Mouse (Mus musculus) brain, embryonic 14.5 days (tissue): ENCODE data around the gene Cisd1.
A peak's percentile ranks its signal among the peaks of the same experiment; 100 is the strongest.

ENCODE experiments used
- CTCF ChIP-seq: fragments of 200-500 bp; IDR thresholded peaks from 2 replicates; pipeline ENCODE4 v1.5.1; 2012; ENCODE audit warnings: inconsistent platforms, mild to moderate bottlenecking, moderate library complexity, borderline replicate concordance; ENCODE audit not compliant: insufficient read depth, insufficient read length; ENCODE audit errors: extremely low read depth
- POLR2A ChIP-seq: fragments of 200-500 bp; IDR thresholded peaks from 2 replicates; pipeline ENCODE4 v1.6.1; 2012; ENCODE audit warnings: mild to moderate bottlenecking, inconsistent platforms, borderline replicate concordance; ENCODE audit not compliant: poor library complexity, insufficient read depth, insufficient read length, severe bottlenecking; ENCODE audit errors: extremely low read depth

- TF ChIP-seq CTCF (peak; percentile 36; the same call in 1 of the 2 replicates), POLR2A (no peak)
These were observed 2.5 kb downstream of the Cisd1 start for GRCm38 (mm10) chr10:71342030-71342805.
